Comparison of ENCODE assay signal across 8 mouse cellular contexts in the genomic region with DNA sequence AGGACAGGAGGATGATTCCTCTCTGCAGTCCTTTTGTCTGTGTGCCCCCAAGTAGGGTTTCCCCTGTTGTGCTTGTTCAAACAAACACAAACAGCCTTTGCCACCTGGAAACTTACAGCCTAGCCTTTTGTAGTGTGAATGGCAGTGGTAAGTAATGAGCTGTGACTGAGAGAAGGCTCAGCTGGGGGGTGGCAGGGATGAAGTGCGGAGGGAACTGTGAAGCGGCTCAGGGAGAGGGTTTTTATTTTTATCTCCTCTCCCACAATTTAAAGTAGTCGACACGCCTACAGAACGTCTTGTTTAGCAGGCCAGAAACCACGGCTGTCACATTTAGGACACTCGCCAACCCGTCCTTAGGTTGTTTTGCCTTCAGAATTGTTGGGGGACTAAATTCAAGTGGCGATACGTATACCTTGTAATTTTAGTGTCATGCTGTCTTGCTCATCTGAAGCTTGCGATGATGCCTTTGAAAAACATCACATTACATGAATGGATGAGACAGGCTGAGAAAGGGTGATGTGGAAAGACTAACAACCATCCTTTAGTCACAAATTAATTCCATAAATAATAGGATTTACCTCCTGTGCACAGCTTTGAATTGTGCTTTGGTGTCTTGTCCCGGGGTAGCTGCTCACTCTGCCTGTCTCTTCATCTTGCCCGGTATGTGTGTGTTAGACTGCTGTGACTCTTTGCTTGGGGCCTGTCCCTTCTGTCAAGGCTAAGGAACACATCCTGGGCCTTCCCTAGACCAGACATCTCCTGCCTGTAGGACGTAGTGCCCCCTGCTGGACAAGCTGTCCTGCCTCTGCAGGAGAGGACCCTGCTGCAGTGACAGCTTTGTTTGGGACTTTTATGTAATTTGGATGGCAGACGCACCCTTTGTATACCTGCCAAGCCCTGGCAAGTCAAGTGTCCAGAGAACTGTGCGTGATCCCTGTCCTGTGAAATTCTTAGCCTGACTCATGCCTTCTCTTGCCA.
A peak's percentile ranks its signal among the peaks of the same experiment; 100 is the strongest.
DNase-seq lines count a peak whose midpoint lies in the region; ATAC-seq and TF ChIP-seq lines count a peak whose summit lies in the region.

No protein-coding gene starts in this region.

- no peaks in the 10 kb centered on the region for H3K9me3 ChIP-seq in forebrain, embryonic 12.5 days
- H3K9me3 ChIP-seq in neural tube, embryonic 15.5 days (replicated peaks): no peaks in the 10 kb centered on the region

- no peak for TF ChIP-seq POLR2A in bone marrow, adult 2 months (IDR thresholded peaks at IDR 0.05; ENCODE audit: borderline replicate concordance, control insufficient read depth, low read depth, low read length)

- 61% methylated on average over 16 of the region's 16 CpGs for WGBS in bone marrow, adult 2 months
- 17% methylated on average over 16 of the region's 16 CpGs for WGBS in forebrain, embryonic 12.5 days
- 13% methylated on average over 16 of the region's 16 CpGs for WGBS in neural tube, embryonic 15.5 days

- no peaks in the 10 kb centered on the region for H3K27me3 ChIP-seq in C2C12 (ENCODE audit: control insufficient read depth, insufficient read depth, insufficient read length)
- H3K27me3 ChIP-seq in forebrain, embryonic 12.5 days: no peaks in the 10 kb centered on the region
- no peaks in the 10 kb centered on the region for H3K27me3 ChIP-seq in neural tube, embryonic 15.5 days (replicated peaks)

- peaks cover 7% of the 10 kb centered on the region for H3K79me3 ChIP-seq in C2C12 (ENCODE audit: low read depth)

- no peak overlapping the region for H3ac ChIP-seq in C2C12 (ENCODE audit: control insufficient read depth, insufficient read length, low read depth)

- H3K27ac ChIP-seq in bone marrow, adult 2 months (ENCODE audit: control insufficient read depth, insufficient read depth, low read depth, low read length, poor library complexity): no peak overlapping the region
- no peak overlapping the region for H3K27ac ChIP-seq in forebrain, embryonic 12.5 days
- no peak overlapping the region for H3K27ac ChIP-seq in neural tube, embryonic 15.5 days (replicated peaks)

- peak overlapping the region; percentile 15; the same call in 1 of the 2 replicates for H3K4me2 ChIP-seq in forebrain, embryonic 12.5 days
- peak overlapping the region; percentile 36 for H3K4me2 ChIP-seq in neural tube, embryonic 15.5 days

- H3K4me1 ChIP-seq in bone marrow, adult 2 months (ENCODE audit: control insufficient read depth, insufficient read depth, low read length): no peaks in the 10 kb centered on the region
- peaks cover 11% of the 10 kb centered on the region for H3K4me1 ChIP-seq in forebrain, embryonic 12.5 days
- peaks cover 5% of the 10 kb centered on the region for H3K4me1 ChIP-seq in neural tube, embryonic 15.5 days

- intact Hi-C loops in heart, postnatal 10 days (cut with DNase I): loop anchor here (2.0 to 10.0 kb wide), 3 partner anchors 69 to 953 kb away; partner anchors contain the start of gene Mdfic

- ATAC-seq in forebrain, embryonic 12.5 days (ENCODE audit: low FRiP score): peak; percentile 80
- peak; percentile 76 for ATAC-seq in neural tube, embryonic 15.5 days (ENCODE audit: low FRiP score)

- peaks cover 14% of the 10 kb centered on the region for H3K79me2 ChIP-seq in C2C12 (ENCODE audit: control insufficient read depth, insufficient read depth)

- peak; percentile 86 for TF ChIP-seq CTCF in C2C12 (IDR thresholded peaks at IDR 0.05; ENCODE audit: control insufficient read depth, insufficient read depth, insufficient read length)
- TF ChIP-seq CTCF in bone marrow, adult 2 months (IDR thresholded peaks at IDR 0.05; ENCODE audit: control insufficient read depth, insufficient read depth, low read length): peak; percentile 81

- H3K36me3 ChIP-seq in C2C12 (ENCODE audit: control insufficient read depth, insufficient read depth): peaks cover 16% of the 10 kb centered on the region
- H3K36me3 ChIP-seq in forebrain, embryonic 12.5 days (replicated peaks): no peaks in the 10 kb centered on the region
- H3K36me3 ChIP-seq in neural tube, embryonic 15.5 days: no peaks in the 10 kb centered on the region

- H3K9ac ChIP-seq in forebrain, embryonic 12.5 days: no peak overlapping the region
- H3K9ac ChIP-seq in neural tube, embryonic 15.5 days (replicated peaks): no peak overlapping the region

- no peak overlapping the region for H3K4me3 ChIP-seq in C2C12 (ENCODE audit: insufficient read depth, poor library complexity, severe bottlenecking)
- no peak overlapping the region for H3K4me3 ChIP-seq in bone marrow, adult 2 months (replicated peaks; ENCODE audit: control insufficient read depth, low read depth, low read length)
- no peak overlapping the region for H3K4me3 ChIP-seq in forebrain, embryonic 12.5 days (replicated peaks)
- H3K4me3 ChIP-seq in neural tube, embryonic 15.5 days (replicated peaks): no peak overlapping the region

- peak; percentile 80 to 89 for DNase-seq in heart, postnatal 10 days
- DNase-seq in kidney, postnatal 36 days: peak; percentile 79 to 91
- peak; percentile 79 to 83 for DNase-seq in lung, adult 18-20 months
- DNase-seq in thymus, adult 18-20 months: peak; percentile 43 to 61

TF ChIP-seq in C2C12, 6 proteins besides CTCF, POLR2A, EP300 and RAD21:
- TF ChIP-seq MYOG (IDR thresholded peaks at IDR 0.05; ENCODE audit: control insufficient read depth, extremely low read depth, insufficient read length): no peak
- no peak for TF ChIP-seq MAX (IDR thresholded peaks at IDR 0.05)
- no peak for TF ChIP-seq MYOD1 (IDR thresholded peaks at IDR 0.05; ENCODE audit: control insufficient read depth, insufficient read length, low read depth)
- TF ChIP-seq FOSL1 (IDR thresholded peaks at IDR 0.05; ENCODE audit: insufficient read depth, low read length, poor library complexity, severe bottlenecking): no peak
- no peak for TF ChIP-seq USF1 (IDR thresholded peaks at IDR 0.05; ENCODE audit: low read depth)
- no peak for TF ChIP-seq CEBPB (IDR thresholded peaks at IDR 0.05; ENCODE audit: low read depth)
TF ChIP-seq in C2C12: peak in this region for 0.
